Mouse (Mus musculus) intestine, postnatal 0 days (tissue): Measurements from ENCODE around the gene Gm12216. TPM values are rescaled to one million over a fixed set of nuclear protein-coding genes. Genes with fewer than 3 reads are reported as not detected.

Source experiments
- ATAC-seq: fragments of 200-750 bp; cut with Nextera tagmentation; 2 replicates; pipeline ENCODE4 v1.8.0; 2017; ENCODE audit warnings: mild to moderate bottlenecking, moderate TSS enrichment, moderate library complexity
- H3K27ac ChIP-seq: fragments of 300-500 bp; sonication (generic); 2 replicates; pipeline ENCODE4 v1.5.1; 2014; ENCODE audit warnings: mild to moderate bottlenecking, low read depth, low read length, moderate library complexity
- H3K27me3 ChIP-seq: fragments of 300-500 bp; sonication (generic); replicated peaks from 2 replicates; pipeline ENCODE4 v1.6.1; 2014; ENCODE audit warnings: low read length, mixed read lengths; ENCODE audit not compliant: control insufficient read depth, insufficient read depth
- H3K36me3 ChIP-seq: fragments of 300-500 bp; sonication (generic); 2 replicates; pipeline ENCODE4 v1.6.1; 2014; ENCODE audit warnings: mild to moderate bottlenecking, moderate library complexity; ENCODE audit not compliant: control insufficient read depth, insufficient read depth
- H3K4me1 ChIP-seq: fragments of 300-500 bp; sonication (generic); replicated peaks from 2 replicates; pipeline ENCODE4 v1.6.1; 2014; ENCODE audit warnings: antibody characterized with exemption, low read length, mixed read lengths; ENCODE audit not compliant: control insufficient read depth, insufficient read depth
- H3K4me2 ChIP-seq: fragments of 300-500 bp; sonication (generic); replicated peaks from 2 replicates; pipeline ENCODE4 v1.6.1; 2014; ENCODE audit warnings: low read depth, mild to moderate bottlenecking, moderate library complexity
- H3K4me3 ChIP-seq: fragments of 300-500 bp; sonication (generic); 2 replicates; pipeline ENCODE4 v1.5.1; 2014; ENCODE audit warnings: low read depth, low read length
- H3K9ac ChIP-seq: fragments of 300-500 bp; sonication (generic); 2 replicates; pipeline ENCODE4 v1.6.1; 2014; ENCODE audit warnings: mild to moderate bottlenecking, low read depth, low read length
- H3K9me3 ChIP-seq: fragments of 300-500 bp; sonication (generic); 2 replicates; pipeline ENCODE4 v1.6.1; 2016; ENCODE audit warnings: mixed run types; ENCODE audit not compliant: control insufficient read depth
- CTCF ChIP-seq: sonication (generic); IDR thresholded peaks from 2 replicates; pipeline ENCODE4 v1.5.1; 2016; ENCODE audit warnings: low read depth, mild to moderate bottlenecking, control low read depth, antibody characterized with exemption, moderate library complexity
- whole genome bisulfite sequencing: fragments of 180-500 bp; shearing (Covaris S2); extraction: QIAGEN DNeasy Blood & Tissue Kit; methylation state at CpG from one replicate; pipeline ENCODE4 v1.1.7; 2014; 5-methylcytosine and 5-hydroxymethylcytosine counted together
- polyA plus RNA-seq: library from polyadenylated mRNA; unstranded; fragments of >200 nt; fragmentation: Nextera tagmentation; extraction: Ambion mirVana; gene quantifications from 2 replicates; pipeline ENCODE4 v1.2.1, GENCODE M21; 2015

The Gm12216 gene
- polyA plus RNA-seq, 1 experiment from 2014 or later: 6.5 TPM

GRCm38 (mm10) chr11:53772536-53772935, 86.5 kb downstream of the Gm12216 start:
- H3K4me1 ChIP-seq: 0 out of 2 replicates have a peak, but pooled peaks cover 3% of the 10 kb centered on the region
- peak overlapping the region; percentile 17 for H3K4me3 ChIP-seq
- no peak for ATAC-seq
- peak overlapping the region; percentile 26; the same call in 1 of the 2 replicates for H3K9ac ChIP-seq
- H3K27me3 ChIP-seq: no peaks in the 10 kb centered on the region
- no peaks in the 10 kb centered on the region for H3K9me3 ChIP-seq
- 85% methylated on average over 9 of the region's 9 CpGs for WGBS
- no peak overlapping the region; the same call in none of the 2 replicates for H3K27ac ChIP-seq
- no peak for TF ChIP-seq CTCF
- H3K4me2 ChIP-seq: peak overlapping the region; percentile 73
- peaks cover 61% of the 10 kb centered on the region for H3K36me3 ChIP-seq

DNA sequence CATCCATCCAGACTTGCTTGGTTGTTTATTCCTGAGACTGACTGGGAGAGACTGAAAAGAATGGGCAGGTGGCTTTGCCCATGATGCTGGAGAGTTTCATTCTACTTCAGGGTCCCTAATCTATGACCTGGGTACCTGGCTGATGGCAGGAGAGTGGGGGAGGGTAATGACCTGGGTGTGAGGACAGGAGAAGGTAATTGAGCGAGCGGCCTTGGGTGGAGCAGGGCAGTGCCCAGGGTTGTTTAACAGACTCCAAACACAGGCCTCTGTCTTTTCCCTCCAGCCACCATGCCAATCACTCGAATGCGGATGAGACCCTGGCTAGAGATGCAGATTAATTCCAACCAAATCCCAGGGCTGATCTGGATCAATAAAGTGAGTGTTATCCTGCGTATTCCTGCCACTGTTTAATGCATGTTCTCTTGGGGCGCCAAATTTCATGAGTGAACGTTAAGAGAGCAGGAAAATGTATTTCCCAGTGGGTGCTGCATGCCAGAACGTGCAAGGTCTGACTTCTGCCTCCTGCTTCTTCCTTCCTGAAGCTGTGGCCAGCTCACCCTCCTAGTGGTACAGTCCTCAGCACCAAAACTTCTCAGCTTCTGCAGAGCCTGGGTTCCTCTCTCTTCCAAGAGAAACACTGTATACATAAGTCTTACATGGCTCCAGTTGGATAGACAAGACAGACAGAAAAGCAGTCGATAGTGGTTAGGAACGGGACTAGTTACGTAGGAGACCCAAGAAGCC, 87.9 kb downstream of the Gm12216 start:
- H3K4me2 ChIP-seq: peak overlapping the region; percentile 73
- no peaks in the 10 kb centered on the region for H3K27me3 ChIP-seq
- WGBS: 43% methylated on average over 11 of the region's 11 CpGs
- H3K27ac ChIP-seq: peak overlapping the region; percentile 97; the same call in 1 of the 2 replicates
- peak overlapping the region; percentile 91 for H3K4me3 ChIP-seq
- H3K9ac ChIP-seq: peak overlapping the region; percentile 92
- H3K9me3 ChIP-seq: no peaks in the 10 kb centered on the region
- ATAC-seq: no peak
- peaks cover 49% of the 10 kb centered on the region for H3K36me3 ChIP-seq
- TF ChIP-seq CTCF: no peak
- H3K4me1 ChIP-seq: 0 out of 2 replicates have a peak, but pooled peaks cover 3% of the 10 kb centered on the region

DNA sequence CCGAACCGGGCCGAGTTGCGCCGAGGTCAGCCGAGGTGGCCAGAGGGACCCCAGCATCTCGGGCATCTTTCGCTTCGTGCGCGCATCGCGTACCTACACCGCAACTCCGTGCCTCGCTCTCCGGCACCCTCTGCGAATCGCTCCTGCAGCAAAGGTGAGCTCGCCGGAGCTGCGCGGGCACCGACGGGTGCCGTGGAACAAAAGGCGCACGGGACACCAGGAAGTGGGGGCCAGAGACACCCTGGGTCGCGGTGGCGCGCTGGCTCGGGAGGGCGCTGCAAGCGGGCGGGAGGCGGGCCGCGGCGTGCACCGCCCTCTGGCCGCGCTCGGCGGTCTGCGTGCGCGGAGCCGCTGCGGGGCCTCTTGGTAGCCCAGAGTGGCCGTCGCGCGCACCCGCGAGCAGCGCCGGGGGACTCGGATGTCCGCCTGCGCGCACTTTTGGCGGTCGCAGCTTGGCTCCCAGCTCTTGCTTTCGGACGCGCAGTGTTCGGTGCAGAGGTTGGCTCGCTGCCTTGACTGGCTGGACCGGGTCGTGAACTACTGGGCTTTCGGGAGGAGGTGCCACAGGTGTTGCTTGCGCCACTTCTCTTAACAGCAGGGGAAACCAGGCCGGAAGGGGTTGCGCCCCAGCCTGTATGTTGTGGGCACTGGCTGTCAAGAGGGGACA, 88.8 kb downstream of the Gm12216 start:
- Histone ChIP-seq H3K36me3 (peaks cover 39% of the 10 kb centered on the region), H3K27me3 (no peaks in the 10 kb centered on the region), H3K9ac (peak overlapping the region; percentile 92), H3K27ac (peak overlapping the region; percentile 97), H3K4me1 (0 out of 2 replicates have a peak, but pooled peaks cover 3% of the 10 kb centered on the region), H3K4me2 (peak overlapping the region; percentile 73), H3K9me3 (no peaks in the 10 kb centered on the region), H3K4me3 (peak overlapping the region; percentile 91)
- TF ChIP-seq CTCF: peak; percentile 59
- ATAC-seq: peak; percentile 79
- WGBS: under 1% methylated on average over 75 of the region's 75 CpGs

DNA sequence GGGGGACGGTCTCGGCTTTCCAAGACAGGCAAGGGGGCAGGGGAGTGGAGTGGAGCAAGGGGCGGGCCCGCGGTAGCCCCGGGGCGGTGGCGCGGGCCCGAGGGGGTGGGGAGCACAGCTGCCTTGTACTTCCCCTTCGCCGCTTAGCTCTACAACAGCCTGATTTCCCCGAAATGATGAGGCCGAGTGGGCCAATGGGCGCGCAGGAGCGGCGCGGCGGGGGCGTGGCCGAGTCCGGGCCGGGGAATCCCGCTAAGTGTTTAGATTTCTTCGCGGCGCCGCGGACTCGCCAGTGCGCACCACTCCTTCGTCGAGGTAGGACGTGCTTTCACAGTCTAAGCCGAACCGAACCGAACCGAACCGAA, 89.3 kb downstream of the Gm12216 start, which contains the start of gene Irf1:
Gene Irf1, plus strand, starts transcription at position 255 of the 365 bp plus-strand sequence.
- Histone ChIP-seq H3K4me1 (0 out of 2 replicates have a peak, but pooled peaks cover 3% of the 10 kb centered on the region), H3K9ac (peak within 1 kb of the TSS; percentile 92), H3K4me3 (peak within 1 kb of the TSS; percentile 91), H3K27me3 (no peaks in the 10 kb centered on the region), H3K27ac (peak within 1 kb of the TSS; percentile 97), H3K9me3 (no peaks in the 10 kb centered on the region), H3K4me2 (peak within 1 kb of the TSS; percentile 73), H3K36me3 (peaks cover 34% of the 10 kb centered on the region)
- peak; percentile 88 for ATAC-seq
- TF ChIP-seq CTCF: no peak
- under 1% methylated on average over 33 of the region's 40 CpGs for WGBS

GRCm38 (mm10) chr11:53769185-53769576, 89.9 kb downstream of the Gm12216 start:
- 56% methylated on average over 12 of the region's 12 CpGs for WGBS
- no peak; the same call in 1 of the 2 replicates for ATAC-seq
- peak overlapping the region; percentile 97 for H3K27ac ChIP-seq
- peak overlapping the region; percentile 91 for H3K4me3 ChIP-seq
- peak overlapping the region; percentile 92 for H3K9ac ChIP-seq
- TF ChIP-seq CTCF: no peak
- 0 out of 2 replicates have a peak, but pooled peaks cover 3% of the 10 kb centered on the region for H3K4me1 ChIP-seq
- H3K27me3 ChIP-seq: no peaks in the 10 kb centered on the region
- no peaks in the 10 kb centered on the region for H3K9me3 ChIP-seq
- peaks cover 29% of the 10 kb centered on the region for H3K36me3 ChIP-seq
- H3K4me2 ChIP-seq: peak overlapping the region; percentile 73
